Mouse (Mus musculus) layer of hippocampus, postnatal 25 days (tissue): ENCODE results near the gene Ciapin1. TPM values are rescaled to one million over a fixed set of nuclear protein-coding genes. Genes with fewer than 3 reads are reported as not detected.

Experiments used
- DNase-seq, 2 experiments: peaks; one replicate each; pipeline ENCODE4 v3.0.0; 2022; ENCODE audit warnings: mixed read lengths in 2 of 2, low spot score in 1 of 2; ENCODE audit errors: extremely low spot score in 1 of 2
- total RNA-seq, 2 experiments: library from RNA; stranded (reverse); gene quantifications; 2 replicates each; pipeline ENCODE4 v1.2.3; 2021

The Ciapin1 gene
- 10 to 100 TPM; 70.8 to 71.9 TPM for total RNA-seq

GRCm38 (mm10) chr8:94837662-94838574, at the start of gene Ciapin1, which contains the start of gene Coq9:
Gene Ciapin1 (minus strand): TSS chr8:94838358.
Gene Coq9 (plus strand): TSS chr8:94838321.
- DNase-seq: peak; percentile 87 to 89

- no peak for DNase-seq
These were observed 42.6 kb upstream of the Ciapin1 start for GRCm38 (mm10) chr8:94880742-94881141.

GRCm38 (mm10) chr8:94876820-94877219, 38.7 kb upstream of the Ciapin1 start:
- DNase-seq: no peak

- DNase-seq: peak; percentile 63 to 77
These were observed 38.1 kb upstream of the Ciapin1 start, which contains the start of gene Dok4 for GRCm38 (mm10) chr8:94876197-94876730. Gene Dok4 (minus strand): TSS chr8:94876330.

- no peak for DNase-seq
These were observed 37.7 kb upstream of the Ciapin1 start for GRCm38 (mm10) chr8:94875871-94876150.

- DNase-seq: no peak
These were observed 37.1 kb upstream of the Ciapin1 start for GRCm38 (mm10) chr8:94875096-94875870.

GRCm38 (mm10) chr8:94874358-94874757, 36.2 kb upstream of the Ciapin1 start:
- peak; percentile 59 to 79 for DNase-seq

- no peak for DNase-seq
These were observed 34.4 kb upstream of the Ciapin1 start for GRCm38 (mm10) chr8:94872576-94872975.

- DNase-seq: no peak
These were observed 34.0 kb upstream of the Ciapin1 start for GRCm38 (mm10) chr8:94872156-94872555.

GRCm38 (mm10) chr8:94871108-94871894, 33.1 kb upstream of the Ciapin1 start:
- peak; percentile 46 to 49 for DNase-seq

GRCm38 (mm10) chr8:94870474-94871107, 32.4 kb upstream of the Ciapin1 start:
- DNase-seq: peak; percentile 48 to 50

GRCm38 (mm10) chr8:94870003-94870402, 31.8 kb upstream of the Ciapin1 start:
- no peak for DNase-seq

- DNase-seq: no peak
These were observed 31.0 kb upstream of the Ciapin1 start for GRCm38 (mm10) chr8:94869146-94869545.

- no peak for DNase-seq
These were observed 28.8 kb upstream of the Ciapin1 start for GRCm38 (mm10) chr8:94866921-94867320.

GRCm38 (mm10) chr8:94865292-94865691, 27.1 kb upstream of the Ciapin1 start:
- no peak for DNase-seq

- DNase-seq: no peak
These were observed 25.9 kb upstream of the Ciapin1 start for GRCm38 (mm10) chr8:94863897-94864673.

GRCm38 (mm10) chr8:94862487-94863220, 24.5 kb upstream of the Ciapin1 start:
- DNase-seq: no peak

GRCm38 (mm10) chr8:94861352-94861910, 23.3 kb upstream of the Ciapin1 start:
- DNase-seq: peak in 1 of 2 experiments; percentile 71
